In the genomic region with DNA sequence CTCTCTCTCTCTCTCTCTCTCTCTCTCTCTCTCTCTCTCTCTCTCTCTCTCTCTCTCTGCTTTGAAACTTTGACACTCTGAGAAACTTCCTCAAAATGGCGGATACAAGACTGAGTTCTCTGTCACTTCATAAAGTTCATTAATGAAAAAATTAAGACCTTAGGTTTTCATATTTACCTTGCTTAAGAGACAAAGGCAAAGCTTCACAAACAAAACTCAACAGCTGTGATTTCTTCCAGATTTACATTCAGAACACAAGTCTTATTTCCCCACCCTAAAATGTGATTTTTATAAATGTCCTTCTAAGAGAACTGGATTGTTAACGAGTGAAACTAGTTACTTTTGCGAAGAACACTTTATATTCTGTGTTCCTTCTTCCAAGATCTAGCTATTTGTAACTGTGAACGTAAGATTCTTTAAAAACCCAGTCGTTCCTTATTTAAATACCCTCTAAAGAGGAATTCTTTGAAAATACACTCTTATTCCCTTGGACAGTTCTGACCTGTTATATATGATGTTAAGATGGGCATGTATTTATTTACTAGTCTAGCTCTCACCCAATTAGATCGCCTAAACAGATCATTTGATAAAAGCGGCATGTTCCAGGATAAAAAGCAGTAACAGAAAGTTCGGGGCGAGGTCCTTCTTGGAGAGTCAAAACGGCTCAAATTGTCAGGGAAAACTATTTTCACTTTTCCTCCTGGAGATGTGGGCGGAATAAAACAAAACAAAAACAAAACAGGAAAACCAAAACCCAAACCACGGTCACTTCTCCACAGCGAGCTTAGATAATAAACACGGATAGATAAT, we compare ENCODE assay signal across 13 mouse cellular contexts. TPM values are rescaled to one million over a fixed set of nuclear protein-coding genes. Genes with fewer than 3 reads are reported as not detected.
DNase-seq lines count a peak whose midpoint lies in the region; ATAC-seq and TF ChIP-seq lines count a peak whose summit lies in the region.
"Had no signal": no experiment of that assay in that cellular context is flagged by ENCODE, and none has a peak within 500 bp of the region (broad histone marks: within the 10 kb centered on the region; RNA-seq: fewer than 3 reads in every experiment).

No protein-coding gene starts in this region.

- no peak for TF ChIP-seq EP300 in ES-Bruce4 (IDR thresholded peaks at IDR 0.05; ENCODE audit: insufficient read depth, low read depth, low read length)

- no peak for DNase-seq in heart, embryonic 10.5 days (ENCODE audit: low spot score)
- no peak for DNase-seq in heart, adult 11 months
- no peak for DNase-seq in B cell, adult 2 months
- DNase-seq in left cerebral cortex, postnatal 10 days (ENCODE audit: extremely low spot score in 1 of 2, low spot score in 2 of 2) = no peak
- DNase-seq: right cerebral cortex, postnatal 14 days had no signal

- peak overlapping the region; percentile 39 for H3K4me3 ChIP-seq in heart, embryonic 10.5 days
- peak overlapping the region; percentile 55 for H3K4me3 ChIP-seq in ES-Bruce4 (ENCODE audit: low read depth, low read length)
- H3K4me3 ChIP-seq in embryonic facial prominence, embryonic 15.5 days (replicated peaks) = peak overlapping the region; percentile 21
- peak overlapping the region; percentile 25; the same call in 1 of the 2 replicates for H3K4me3 ChIP-seq in hindbrain, embryonic 15.5 days
- H3K4me3 ChIP-seq: myocyte had no signal

- 0 out of 2 replicates have a peak overlapping the region, but pooled peaks have one; percentile 23 for H3K4me2 ChIP-seq in embryonic facial prominence, embryonic 15.5 days (replicated peaks)
- H3K4me2 ChIP-seq in hindbrain, embryonic 15.5 days = no peak overlapping the region

- H3K9ac ChIP-seq in ES-Bruce4 (ENCODE audit: low read depth, poor library complexity, severe bottlenecking) = no peak overlapping the region
- no peak overlapping the region for H3K9ac ChIP-seq in embryonic facial prominence, embryonic 15.5 days
- H3K9ac ChIP-seq in hindbrain, embryonic 15.5 days = no peak overlapping the region

- peaks cover 24% of the 10 kb centered on the region for H3K4me1 ChIP-seq in heart, embryonic 10.5 days
- no peaks in the 10 kb centered on the region for H3K4me1 ChIP-seq in ES-Bruce4 (ENCODE audit: control insufficient read depth, insufficient read depth, low read length)
- peaks cover 26% of the 10 kb centered on the region; the same call in 1 of the 2 replicates for H3K4me1 ChIP-seq in embryonic facial prominence, embryonic 15.5 days
- H3K4me1 ChIP-seq in hindbrain, embryonic 15.5 days (replicated peaks) = peaks cover 7% of the 10 kb centered on the region; the same call in 1 of the 2 replicates

- 2% methylated on average over 14 of the region's 14 CpGs for WGBS in heart, embryonic 10.5 days
- 3% methylated on average over 14 of the region's 14 CpGs for WGBS in embryonic facial prominence, embryonic 15.5 days
- WGBS in hindbrain, embryonic 15.5 days = 3% methylated on average over 14 of the region's 14 CpGs

- intact Hi-C loops in left cerebral cortex, postnatal 10 days (cut with DNase I) = no loop called here

- no peak for TF ChIP-seq POLR2A in ES-Bruce4 (IDR thresholded peaks at IDR 0.05; ENCODE audit: insufficient read depth, low read length)

- TF ChIP-seq CTCF in ES-Bruce4 (IDR thresholded peaks at IDR 0.05; ENCODE audit: low read depth, low read length) = no peak

- no peak overlapping the region for H3K27ac ChIP-seq in heart, embryonic 10.5 days
- H3K27ac ChIP-seq in ES-Bruce4 (ENCODE audit: insufficient read depth, low read length) = no peak overlapping the region
- H3K27ac ChIP-seq in embryonic facial prominence, embryonic 15.5 days (replicated peaks) = no peak overlapping the region
- no peak overlapping the region for H3K27ac ChIP-seq in hindbrain, embryonic 15.5 days (replicated peaks)

- no peaks in the 10 kb centered on the region for H3K36me3 ChIP-seq in heart, embryonic 10.5 days
- H3K36me3 ChIP-seq in ES-Bruce4 (ENCODE audit: control insufficient read depth, insufficient read depth, low read length, poor library complexity, severe bottlenecking) = no peaks in the 10 kb centered on the region
- no peaks in the 10 kb centered on the region for H3K36me3 ChIP-seq in embryonic facial prominence, embryonic 15.5 days
- H3K36me3 ChIP-seq in hindbrain, embryonic 15.5 days = no peaks in the 10 kb centered on the region

- ATAC-seq in embryonic facial prominence, embryonic 15.5 days (ENCODE audit: insufficient number of reproducible peaks, low FRiP score, low TSS enrichment, low read depth) = no peak
- ATAC-seq in hindbrain, embryonic 15.5 days (ENCODE audit: low FRiP score, low read depth) = no peak
- no peak for ATAC-seq in frontal cortex, adult (ENCODE audit: low TSS enrichment)

- H3K9me3 ChIP-seq in heart, embryonic 10.5 days = no peaks in the 10 kb centered on the region
- H3K9me3 ChIP-seq in ES-Bruce4 (replicated peaks; ENCODE audit: control insufficient read depth, insufficient read depth, low read length, poor library complexity, severe bottlenecking) = no peaks in the 10 kb centered on the region
- no peaks in the 10 kb centered on the region for H3K9me3 ChIP-seq in embryonic facial prominence, embryonic 15.5 days (replicated peaks)
- H3K9me3 ChIP-seq in hindbrain, embryonic 15.5 days = no peaks in the 10 kb centered on the region

- peaks cover 99% of the 10 kb centered on the region for H3K27me3 ChIP-seq in heart, embryonic 10.5 days (ENCODE audit: insufficient read depth, poor library complexity, severe bottlenecking)
- H3K27me3 ChIP-seq in ES-Bruce4 (ENCODE audit: control insufficient read depth, insufficient read depth, low read length, poor library complexity, severe bottlenecking) = peaks cover 29% of the 10 kb centered on the region
- H3K27me3 ChIP-seq in embryonic facial prominence, embryonic 15.5 days = peaks cover 90% of the 10 kb centered on the region
- H3K27me3 ChIP-seq in hindbrain, embryonic 15.5 days = peaks cover 84% of the 10 kb centered on the region

RNA-seq across cellular contexts. Expression of a gene that starts 9.4 kb away (rescaled TPM):
- 0.20 and 0.57 TPM in 2 replicates for polyA plus RNA-seq in heart, embryonic 10.5 days (2016; fragmentation: Nextera tagmentation; extraction: Ambion mirVana)
- 45.0 and 51.6 TPM in 2 replicates for polyA plus RNA-seq in ES-Bruce4 (2011; ENCODE audit: insufficient read depth, insufficient read length, low read depth, missing spikeins)
- 7.4 and 9.7 TPM in 2 replicates for polyA plus RNA-seq in embryonic facial prominence, embryonic 15.5 days (2015; fragmentation: Nextera tagmentation; extraction: Ambion mirVana)
- polyA plus RNA-seq in hindbrain, embryonic 15.5 days (2015; fragmentation: Nextera tagmentation; extraction: Ambion mirVana) = 21.9 and 36.3 TPM in 2 replicates
- total RNA-seq in left cerebral cortex, postnatal 10 days (2021) = under 1 TPM in 1 of 2 experiments, not detected in 1; 0.49 TPM
- total RNA-seq: heart, postnatal 10 days had no signal
- polyA plus RNA-seq: liver, embryonic 16.5 days; myocyte; stomach, embryonic 16.5 days had no signal
